Mouse (Mus musculus): Measurements from ENCODE around the gene Lat.

DNA sequence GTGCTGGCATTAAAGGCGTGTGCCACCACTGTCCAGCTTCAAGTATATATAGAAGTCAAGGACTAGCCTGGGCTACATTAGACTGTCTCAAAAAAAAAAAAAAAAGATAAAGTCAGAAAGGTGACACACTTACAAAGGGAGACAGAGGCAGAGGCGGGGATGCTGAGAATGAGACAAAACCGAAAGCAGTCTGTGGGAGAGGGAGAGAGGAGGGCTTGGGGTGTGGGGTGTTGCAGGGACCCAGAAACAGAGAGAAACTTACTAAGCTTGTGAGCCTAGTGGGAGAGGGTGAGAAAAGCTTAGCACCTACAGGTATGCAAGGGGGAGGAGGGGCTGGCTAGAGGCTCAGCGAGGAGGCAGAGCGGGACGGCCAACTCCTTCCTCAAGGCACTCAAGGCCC, 11.5 kb downstream of the Lat start:
- TF ChIP-seq EP300 (IDR thresholded peaks at IDR 0.05; ENCODE audit: low read depth in 1 of 2, low read length in 2 of 2), result no peak
- no peak for TF ChIP-seq POLR2A (IDR thresholded peaks at IDR 0.05; ENCODE audit: control insufficient read depth in 1 of 2, insufficient read depth in 1 of 2, low read depth in 1 of 2, low read length in 2 of 2, poor library complexity in 1 of 2)
- no peak for TF ChIP-seq USF1 (IDR thresholded peaks at IDR 0.05; ENCODE audit: low read depth, low read length)
- no peak for TF ChIP-seq MAX (IDR thresholded peaks at IDR 0.05; ENCODE audit: low read length)
- no peak for TF ChIP-seq MAFK (IDR thresholded peaks at IDR 0.05; ENCODE audit: borderline replicate concordance, low read depth, low read length)
- TF ChIP-seq MEF2A (IDR thresholded peaks at IDR 0.05; ENCODE audit: extremely low read depth, insufficient replicate concordance, low read depth, low read length, poor library complexity, severe bottlenecking), result no peak
- no peak for TF ChIP-seq NRF1 (IDR thresholded peaks at IDR 0.05; ENCODE audit: insufficient read depth, low read depth, low read length, poor library complexity, severe bottlenecking)
- TF ChIP-seq HCFC1 (IDR thresholded peaks at IDR 0.05; ENCODE audit: low read depth, low read length), result no peak
